Mouse (Mus musculus) C2C12 (cell line): Measurements from ENCODE around the gene Cartpt.

Source experiments
- CEBPB ChIP-seq: IDR thresholded peaks from one replicate; pipeline ENCODE4 v1.6.1; 2011; ENCODE audit warnings: low read depth, mild to moderate bottlenecking, control low read depth, moderate library complexity
- CTCF ChIP-seq: IDR thresholded peaks from one replicate; pipeline ENCODE4 v1.5.1; 2011; ENCODE audit not compliant: control insufficient read depth, insufficient read depth, insufficient read length
- FOSL1 ChIP-seq: IDR thresholded peaks from one replicate; pipeline ENCODE4 v1.8.0; 2011; ENCODE audit warnings: mild to moderate bottlenecking, low read length; ENCODE audit not compliant: poor library complexity, insufficient read depth, severe bottlenecking
- MAX ChIP-seq: IDR thresholded peaks from one replicate; pipeline ENCODE4 v1.6.1; 2011; ENCODE audit warnings: mild to moderate bottlenecking, control low read depth
- MYOG ChIP-seq: IDR thresholded peaks from one replicate; pipeline ENCODE4 v1.6.1; 2011; ENCODE audit not compliant: control insufficient read depth, insufficient read length; ENCODE audit errors: extremely low read depth
- USF1 ChIP-seq: IDR thresholded peaks from one replicate; pipeline ENCODE4 v1.6.1; 2011; ENCODE audit warnings: low read depth, mild to moderate bottlenecking, control low read depth, moderate library complexity

DNA sequence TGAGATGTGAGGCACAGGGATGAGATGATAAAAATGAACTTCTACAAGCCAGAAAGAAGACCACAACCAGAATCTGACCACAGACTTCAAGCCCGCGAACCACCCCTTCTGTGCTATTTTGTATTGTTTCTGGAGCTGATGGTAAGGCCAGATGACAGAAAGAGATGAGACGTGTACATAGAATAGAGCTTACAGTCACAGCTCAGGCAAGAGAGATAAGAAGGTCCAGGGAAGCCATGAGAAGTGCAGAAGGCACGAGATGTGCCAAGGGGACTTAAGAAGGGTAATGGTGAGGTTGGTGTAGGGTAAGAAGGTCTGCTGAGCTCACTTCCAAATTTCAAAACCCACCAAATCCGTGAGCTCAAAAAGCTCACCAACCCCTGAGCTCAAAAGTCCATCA, 36.6 kb downstream of the Cartpt start:
- TF ChIP-seq CTCF (no peak), MYOG (no peak), MAX (no peak), FOSL1 (no peak), USF1 (no peak), CEBPB (no peak)
